Mouse (Mus musculus) stomach, postnatal 0 days (tissue): ENCODE data around the gene Wdpcp.

Experiments
- CTCF ChIP-seq: IDR thresholded peaks from 2 replicates; pipeline ENCODE4 v1.5.1; 2016; ENCODE audit warnings: antibody characterized with exemption, low read depth, mild to moderate bottlenecking, moderate library complexity
- EP300 ChIP-seq: optimal IDR thresholded peaks from 2 replicates; pipeline ENCODE3; 2016; ENCODE audit warnings: antibody characterized with exemption

GRCm38 (mm10) chr11:21697642-21698041 lies 125.6 kb downstream of the Wdpcp start:
- no peak for TF ChIP-seq CTCF
- TF ChIP-seq EP300, result no peak
